Mouse (Mus musculus) left cerebral cortex, postnatal 36 days (tissue): ENCODE measurements around the gene Cldn34b4. TPM values are rescaled to one million over a fixed set of nuclear protein-coding genes. Genes with fewer than 3 reads are reported as not detected.

Source experiments
- DNase-seq, 2 experiments: peaks; one replicate each; pipeline ENCODE4 v3.0.0; 2021 to 2022; ENCODE audit warnings: low spot score in 2 of 2, mixed read lengths in 1 of 2
- intact Hi-C: fragments of 180-260 bp; cut with DNase I; formaldehyde crosslinking; loops from one replicate; pipeline ENCODE4 v1.15.1; 2025
- total RNA-seq, 2 experiments: library from RNA; stranded (reverse); gene quantifications; 2 replicates each; pipeline ENCODE4 v1.2.3; 2021

Cldn34b4 gene
- total RNA-seq, result not detected

GRCm38 (mm10) chrX:76393050-76393449, at the start of gene Cldn34b4:
TSS of gene Cldn34b4 (plus strand) at chrX:76393350.
- intact Hi-C loops, result no loop called here
- DNase-seq, result no peak

Other genes starting within 250 kb of the Cldn34b4 start
- not detected for gene Cldn34b3, start 129.0 kb upstream of the Cldn34b4 start, total RNA-seq
- not detected for gene Cldn34d, start 209.6 kb downstream of the Cldn34b4 start, total RNA-seq